Mouse (Mus musculus) spleen, embryonic (tissue): Measurements from ENCODE around the gene Insyn1.

Source experiments
- CTCF ChIA-PET: fragments of 350-600 bp; sonication (Branson Sonifier 250); formaldehyde crosslinking; loops from one replicate; lab custom pipeline; 2022; lab: Charles Lee

Insyn1 gene

GRCm38 (mm10) chr9:58533322-58533721, 44.9 kb downstream of the Insyn1 start:
- CTCF ChIA-PET, result no interaction called here

GRCm38 (mm10) chr9:58534766-58535165, 46.4 kb downstream of the Insyn1 start:
- CTCF ChIA-PET, result interaction anchor here (0.6 to 1.6 kb wide), 4 partner anchors 20 to 141 kb away, joined by 4 to 11 read pairs (median 4); no protein-coding TSS in a partner anchor

DNA sequence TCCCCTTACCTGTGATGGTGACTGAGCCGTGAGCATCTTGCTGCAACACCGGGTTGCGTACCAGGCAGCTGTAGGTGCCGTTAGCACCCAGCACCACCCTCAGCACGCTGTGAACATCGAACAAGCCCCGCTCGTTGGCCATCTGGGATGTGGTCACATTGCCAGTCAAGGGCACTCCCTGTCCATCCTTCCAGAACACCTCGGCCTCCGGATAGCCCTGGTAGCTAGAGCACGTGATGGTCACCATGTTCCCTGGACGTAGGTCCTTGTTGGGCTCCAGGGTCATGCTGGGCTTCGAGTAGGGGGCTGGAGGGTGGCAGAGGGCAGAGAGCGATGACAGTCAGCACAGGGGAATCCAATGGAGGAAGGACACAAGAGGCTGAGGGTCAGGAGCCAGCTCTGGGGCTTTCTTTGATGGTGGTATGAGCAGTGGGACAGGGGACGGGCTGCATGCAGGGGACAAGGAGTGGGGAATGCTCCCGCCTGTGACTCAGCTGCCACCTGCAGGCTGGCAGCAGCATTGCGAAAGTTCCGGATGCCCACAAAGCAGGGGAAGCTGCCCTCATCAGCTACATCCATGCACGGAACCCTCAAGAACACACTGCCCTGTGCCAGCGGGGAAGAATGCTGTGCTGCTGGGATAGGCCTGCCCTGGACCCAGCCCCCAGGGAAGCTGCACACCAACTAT, 47.2 kb downstream of the Insyn1 start:
- CTCF ChIA-PET, result interaction anchor here (0.6 to 1.6 kb wide), 5 partner anchors 19 to 773 kb away, joined by 4 to 12 read pairs (median 5); no protein-coding TSS in a partner anchor

GRCm38 (mm10) chr9:58537774-58538173, 49.4 kb downstream of the Insyn1 start:
- CTCF ChIA-PET, result interaction anchor here (0.5 to 1.4 kb wide), 5 partner anchors 43 to 333 kb away, joined by 3 to 9 read pairs (median 5); no protein-coding TSS in a partner anchor

- CTCF ChIA-PET, result interaction anchor here (0.6 to 0.7 kb wide), 3 partner anchors 29 to 207 kb away, joined by 3 to 6 read pairs (median 4); no protein-coding TSS in a partner anchor
Observed at GRCm38 (mm10) chr9:58539886-58540285, 51.5 kb downstream of the Insyn1 start.

DNA sequence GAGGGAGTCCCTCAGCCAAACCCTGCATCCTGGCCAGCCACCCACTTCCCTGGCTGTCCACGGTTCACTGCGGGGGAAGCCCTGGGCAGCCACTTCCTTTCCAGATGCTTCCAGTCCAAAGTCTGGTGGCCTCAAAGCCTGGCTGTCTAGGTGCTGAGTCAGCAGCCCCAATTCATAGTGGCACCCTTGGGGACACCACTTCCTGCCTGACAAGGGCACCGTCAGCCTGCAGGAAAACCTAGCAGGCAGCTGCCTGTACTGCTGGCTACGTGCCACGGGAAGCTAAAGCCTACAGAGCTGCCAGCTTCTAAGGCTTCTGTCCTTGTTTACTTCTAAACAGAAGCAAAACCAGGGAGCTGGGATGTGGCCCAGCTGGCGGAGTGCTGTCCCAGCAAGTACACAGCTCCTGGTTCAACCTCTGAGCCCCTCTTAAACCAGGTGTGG, 53.5 kb downstream of the Insyn1 start:
- CTCF ChIA-PET, result interaction anchor here (0.6 to 1.1 kb wide), 2 partner anchors 109 to 287 kb away, joined by 3 read pairs; no protein-coding TSS in a partner anchor

DNA sequence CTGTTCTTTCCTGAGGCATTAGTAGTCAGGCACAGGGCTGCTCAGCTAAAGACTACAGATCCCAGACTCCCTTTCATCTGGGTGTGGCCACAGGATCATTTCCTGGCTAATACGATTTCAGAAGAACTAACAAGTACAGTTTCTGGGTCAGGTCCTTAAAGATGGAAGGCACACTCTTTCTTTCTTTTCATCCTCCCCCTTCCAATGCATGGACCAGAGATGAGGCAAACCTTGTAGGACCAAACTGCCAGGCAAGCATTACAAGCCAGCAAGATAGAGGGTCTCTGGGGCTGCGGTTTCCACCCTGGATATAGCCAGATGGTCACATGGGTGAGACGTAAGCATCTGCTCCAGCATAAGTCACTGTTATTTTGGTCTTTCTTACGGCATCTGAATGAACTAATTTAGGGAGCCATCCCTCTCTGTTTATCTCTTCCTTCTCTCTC, 56.5 kb downstream of the Insyn1 start:
- CTCF ChIA-PET, result no interaction called here

GRCm38 (mm10) chr9:58545428-58545827, 57.0 kb downstream of the Insyn1 start:
- CTCF ChIA-PET, result no interaction called here

DNA sequence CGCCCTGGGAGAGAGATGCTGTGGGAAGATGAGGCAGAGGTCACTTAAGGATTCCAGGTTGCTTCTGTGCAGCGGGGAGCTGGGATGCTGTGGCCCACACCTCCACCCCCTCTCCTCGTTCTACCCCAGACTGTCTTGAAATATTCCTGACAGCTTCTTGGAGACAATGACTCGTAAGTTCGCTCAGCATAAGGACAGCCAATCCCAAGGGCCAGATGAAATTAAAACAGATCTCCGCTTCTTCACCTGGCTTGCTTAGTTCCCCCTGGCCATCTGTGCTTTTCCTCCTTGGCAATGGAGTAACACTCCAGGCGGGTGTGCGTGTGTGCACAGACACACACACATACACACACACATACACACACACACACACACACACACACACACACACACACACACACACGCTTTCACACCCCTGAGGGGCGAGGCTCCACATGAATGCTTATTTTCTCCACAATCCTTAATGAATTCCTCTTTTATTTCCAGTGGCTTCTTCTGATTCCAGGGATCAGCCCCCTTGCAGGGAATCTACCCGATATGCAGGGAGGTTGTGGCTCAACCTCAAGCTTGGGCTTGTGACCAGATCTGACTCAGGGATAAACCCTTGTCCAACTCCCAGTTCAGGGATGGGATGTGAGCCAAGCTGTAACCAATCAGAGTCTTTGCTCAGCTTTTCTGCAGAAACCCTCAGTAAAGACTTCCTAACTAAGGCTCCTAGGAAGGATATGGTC, 58.4 kb downstream of the Insyn1 start:
- CTCF ChIA-PET, result no interaction called here

GRCm38 (mm10) chr9:58548897-58549296, 60.5 kb downstream of the Insyn1 start:
- CTCF ChIA-PET, result no interaction called here
